Mouse (Mus musculus) cerebellum, adult 9-10 months (tissue): ENCODE data around the gene Nptx2.

Source experiments
- DNase-seq: peaks from one replicate; pipeline ENCODE4 v3.0.0; 2022

Nptx2 gene

GRCm38 (mm10) chr5:144545653-144546422 lies at the start of gene Nptx2:
Gene Nptx2, plus strand, starts transcription at chr5:144545902.
- DNase-seq: peak; percentile 11

- no peak for DNase-seq
These were observed 49.2 kb upstream of the Nptx2 start for GRCm38 (mm10) chr5:144496481-144496880.

- DNase-seq: no peak
These were observed 41.5 kb upstream of the Nptx2 start for GRCm38 (mm10) chr5:144504239-144504638.

DNA sequence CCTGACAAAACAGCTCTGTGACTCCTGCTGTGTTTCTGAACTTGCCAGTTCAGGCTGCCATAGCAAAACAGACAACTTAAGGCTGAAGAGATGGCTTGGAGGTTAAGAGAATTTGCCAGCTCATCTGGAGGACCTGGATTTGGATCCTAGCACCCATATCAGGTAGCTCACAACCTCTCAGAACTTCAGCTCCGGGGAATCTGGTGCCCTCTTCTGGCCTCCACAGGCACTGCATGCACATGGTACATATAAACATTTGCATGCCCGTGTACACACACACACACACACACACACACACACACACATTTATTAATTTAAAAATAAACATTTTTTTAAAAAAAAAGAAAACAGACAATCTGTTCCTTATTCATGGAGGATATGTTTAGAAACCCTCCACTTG lies 40.0 kb upstream of the Nptx2 start:
- no peak for DNase-seq

- DNase-seq: no peak
These were observed 39.5 kb upstream of the Nptx2 start for GRCm38 (mm10) chr5:144506156-144506555.

DNA sequence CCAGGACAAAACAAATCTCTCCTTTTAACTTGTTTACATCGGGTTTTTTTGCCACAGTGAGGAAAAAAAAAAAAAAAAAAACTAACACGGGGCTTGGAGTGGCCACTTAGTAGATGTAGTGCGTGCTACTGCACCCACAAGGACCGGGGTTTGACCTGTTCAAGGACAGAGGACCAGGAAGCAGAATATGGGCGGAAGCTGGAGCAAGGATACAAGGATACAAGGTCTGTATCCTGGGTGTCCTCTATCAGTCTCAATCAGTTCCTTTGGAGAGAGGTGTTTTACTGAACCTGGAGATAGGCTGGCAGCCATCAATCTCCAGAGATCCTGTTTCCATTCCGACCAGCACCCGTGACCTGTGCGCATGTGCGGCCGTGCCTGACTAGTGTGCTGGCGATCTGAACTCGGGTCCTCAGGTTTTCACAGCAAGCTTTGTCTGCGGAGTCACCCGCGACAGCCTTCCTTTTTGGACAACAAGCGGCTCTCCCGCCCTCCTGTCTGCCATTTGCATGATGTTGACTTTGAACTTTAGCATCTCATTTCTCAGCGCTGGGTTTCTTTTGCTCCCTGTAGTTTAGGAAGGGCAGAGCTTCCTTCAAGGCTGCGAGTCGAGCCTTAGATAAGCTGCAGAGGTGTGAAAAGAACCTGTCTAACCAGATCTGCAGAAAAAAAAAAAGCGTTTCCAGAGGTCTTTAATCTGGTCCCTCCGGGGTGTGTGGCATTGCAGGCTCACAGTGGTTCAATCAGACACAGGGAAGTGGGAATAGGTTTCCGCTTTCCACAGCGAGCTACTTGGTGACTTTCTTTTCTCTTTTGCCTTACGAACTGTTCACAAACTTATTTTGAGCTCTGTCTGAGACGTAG lies 38.8 kb upstream of the Nptx2 start:
- DNase-seq: no peak

DNA sequence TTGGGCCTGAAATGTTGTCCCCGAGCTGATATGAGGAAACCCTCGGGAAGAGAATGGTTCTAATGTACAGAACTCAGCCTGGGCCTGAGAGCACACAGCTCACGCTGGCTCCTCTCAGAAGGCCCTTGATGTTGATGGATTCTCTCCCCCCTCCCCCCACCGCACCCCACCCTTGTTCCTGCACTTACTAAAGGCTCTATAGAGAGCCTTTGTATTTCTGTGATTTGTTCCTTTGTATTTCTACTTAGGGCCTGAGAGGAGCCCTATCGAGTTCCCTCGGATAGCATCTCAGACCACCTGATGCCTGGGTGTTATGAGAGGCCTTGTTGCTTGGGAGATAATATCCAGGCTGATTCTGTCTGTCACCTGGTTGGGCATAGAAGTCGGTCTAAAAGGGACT lies 36.3 kb upstream of the Nptx2 start:
- no peak for DNase-seq

DNA sequence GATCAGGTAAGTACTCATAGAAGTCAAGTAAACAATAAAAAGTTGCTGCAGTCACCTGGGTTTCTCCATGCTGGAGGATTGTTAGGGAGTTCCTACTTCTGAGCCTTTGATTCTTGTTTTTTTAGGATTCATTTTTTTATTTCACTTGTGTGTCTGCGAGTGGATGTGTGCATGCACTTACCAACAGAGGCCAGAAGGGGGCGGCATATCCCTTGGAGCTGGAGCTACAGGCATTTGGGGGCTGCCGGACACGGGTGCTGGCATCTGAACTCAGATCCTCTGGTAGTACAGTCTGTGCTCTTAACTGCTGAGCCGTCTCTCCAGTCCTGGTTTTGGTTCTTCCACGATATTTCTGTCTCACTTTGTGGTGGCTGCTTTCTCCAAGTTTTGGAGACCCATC lies 31.0 kb upstream of the Nptx2 start:
- DNase-seq: no peak

DNA sequence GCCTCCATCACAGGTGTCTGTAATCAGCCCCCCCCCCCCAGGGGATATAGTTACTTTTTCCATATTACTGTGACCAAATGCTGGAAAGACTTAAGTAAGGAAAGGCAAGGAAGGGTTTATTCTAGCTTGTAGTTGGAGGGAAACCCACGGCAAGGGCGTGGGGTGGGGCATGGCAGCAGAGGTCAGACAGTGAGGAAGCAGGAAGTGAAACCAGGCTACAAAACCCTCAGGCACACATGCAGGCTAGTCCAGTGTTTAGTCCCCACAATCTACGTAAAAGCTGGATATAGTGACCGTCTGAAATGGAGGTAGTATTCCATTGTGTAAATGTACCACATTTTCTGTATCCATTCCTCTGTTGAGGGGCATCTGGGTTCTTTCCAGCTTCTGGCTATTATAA lies 30.5 kb upstream of the Nptx2 start:
- DNase-seq: no peak

DNA sequence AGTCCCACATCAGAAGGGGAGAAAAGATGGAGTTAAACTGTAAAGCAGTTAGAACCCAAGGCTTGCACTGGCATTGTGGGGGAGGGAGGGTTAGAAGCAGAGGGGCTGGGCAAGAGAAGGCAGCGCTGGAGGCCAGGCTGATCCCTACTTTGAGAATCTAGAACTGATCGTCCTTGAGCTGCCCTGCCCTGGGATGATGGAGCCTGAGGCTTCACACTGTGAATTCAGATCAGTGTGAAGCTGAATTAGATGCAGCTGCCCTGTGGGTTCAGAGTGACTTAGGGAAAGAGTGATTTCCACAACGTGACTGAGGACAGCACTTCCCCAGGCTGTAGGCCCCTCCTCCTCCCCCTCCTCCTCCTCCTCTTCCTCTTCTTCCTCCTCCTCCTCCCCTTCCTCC lies 25.6 kb upstream of the Nptx2 start:
- DNase-seq: no peak

- DNase-seq: no peak
These were observed 20.9 kb upstream of the Nptx2 start for GRCm38 (mm10) chr5:144524774-144525173.

DNA sequence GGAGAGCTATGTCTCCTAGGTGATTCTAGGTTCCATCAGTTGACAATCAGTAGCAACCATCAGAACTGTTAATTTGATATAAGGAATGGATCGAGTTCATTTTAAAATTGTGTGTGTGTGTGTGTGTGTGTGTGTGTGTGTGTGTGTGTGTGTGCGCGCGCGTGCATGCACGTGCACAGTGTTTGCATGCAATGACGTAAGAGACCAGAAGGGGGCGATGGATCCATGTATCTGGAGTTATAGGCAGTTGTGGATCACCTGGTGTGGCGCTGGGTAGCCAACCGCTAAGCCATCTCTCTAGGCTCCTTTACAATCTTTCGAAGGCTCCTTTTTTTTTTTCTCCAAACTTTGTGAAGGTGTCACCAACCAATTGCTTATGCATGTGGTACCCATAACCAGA lies 16.6 kb upstream of the Nptx2 start:
- DNase-seq: no peak

GRCm38 (mm10) chr5:144542711-144543308 lies 2.9 kb upstream of the Nptx2 start:
- no peak for DNase-seq

DNA sequence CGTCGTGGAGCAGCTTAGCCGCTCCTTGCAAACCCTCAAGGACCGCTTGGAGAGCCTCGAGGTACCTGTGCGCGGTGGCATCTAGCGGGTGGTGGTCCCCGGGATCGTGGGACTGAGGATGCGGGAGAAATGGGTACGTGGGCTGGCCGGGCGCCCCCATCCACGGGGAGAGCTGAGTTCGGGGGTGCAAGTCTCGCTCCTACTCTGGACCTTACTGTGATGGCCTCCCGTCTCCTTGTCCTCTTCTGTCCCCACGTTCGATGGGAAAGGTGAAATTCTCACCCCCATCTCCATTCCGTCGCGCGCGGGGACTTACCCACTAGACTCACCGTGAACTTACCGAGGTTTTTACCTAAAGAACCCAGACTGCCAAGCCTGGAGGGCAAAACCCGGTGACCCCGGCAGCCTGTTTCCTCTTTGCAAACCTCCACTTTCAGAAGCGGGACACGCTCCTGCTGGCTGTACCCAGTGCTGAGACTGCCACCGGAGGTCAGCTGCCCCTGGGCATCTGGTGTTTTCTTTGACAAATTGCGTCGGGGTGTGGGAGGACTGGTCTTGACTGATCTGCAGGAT lies 807 bp downstream of the Nptx2 start:
- DNase-seq: no peak

DNA sequence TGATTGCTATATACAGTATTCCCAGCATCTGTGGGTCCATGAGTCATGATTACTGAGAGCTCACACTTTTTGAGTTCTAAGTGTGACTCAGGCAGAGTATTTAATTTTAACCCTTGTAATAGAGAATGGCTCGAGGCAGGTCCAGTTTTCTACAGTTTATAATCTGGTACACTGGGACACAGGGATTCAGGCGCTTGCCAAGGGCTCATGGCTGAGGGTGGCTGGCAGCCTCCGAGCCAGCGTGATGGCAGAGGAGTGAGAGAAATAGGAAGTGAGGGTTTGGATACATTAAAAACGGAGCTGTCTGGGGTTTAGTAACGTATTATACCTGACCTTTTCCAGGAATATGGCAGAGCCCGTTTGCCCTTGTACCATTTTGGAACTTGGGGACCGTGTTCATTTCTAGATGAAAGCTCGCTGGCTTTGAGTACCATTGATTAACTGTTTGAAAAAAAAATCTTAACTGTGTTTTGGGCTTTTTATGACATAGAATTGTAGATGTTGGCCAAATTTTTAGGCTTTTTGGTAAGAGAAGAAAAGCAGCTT lies 1.7 kb downstream of the Nptx2 start:
- no peak for DNase-seq

DNA sequence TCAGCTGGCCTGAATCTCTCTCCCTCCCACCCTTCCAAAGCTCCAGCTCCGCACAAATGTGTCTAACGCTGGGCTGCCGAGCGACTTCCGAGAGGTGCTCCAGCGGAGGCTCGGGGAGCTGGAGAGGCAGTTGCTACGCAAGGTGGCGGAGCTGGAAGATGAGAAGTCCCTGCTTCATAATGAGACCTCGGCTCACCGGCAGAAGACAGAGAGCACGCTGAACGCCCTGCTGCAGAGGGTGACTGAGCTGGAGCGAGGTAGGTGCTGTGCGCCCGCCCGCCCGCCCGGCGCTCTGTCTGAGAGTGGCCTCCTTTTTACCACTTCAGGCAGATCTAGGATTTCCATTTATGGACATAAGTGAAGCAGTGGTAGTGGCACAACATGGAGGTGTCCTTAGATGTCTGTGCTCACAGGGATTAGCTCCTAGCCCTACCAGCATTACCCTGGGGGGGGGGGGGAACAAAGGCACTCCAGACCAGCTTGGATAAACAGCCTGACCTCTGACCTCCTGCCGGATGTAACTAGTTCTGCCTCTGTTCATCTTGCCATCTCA lies 2.5 kb downstream of the Nptx2 start:
- no peak for DNase-seq

DNA sequence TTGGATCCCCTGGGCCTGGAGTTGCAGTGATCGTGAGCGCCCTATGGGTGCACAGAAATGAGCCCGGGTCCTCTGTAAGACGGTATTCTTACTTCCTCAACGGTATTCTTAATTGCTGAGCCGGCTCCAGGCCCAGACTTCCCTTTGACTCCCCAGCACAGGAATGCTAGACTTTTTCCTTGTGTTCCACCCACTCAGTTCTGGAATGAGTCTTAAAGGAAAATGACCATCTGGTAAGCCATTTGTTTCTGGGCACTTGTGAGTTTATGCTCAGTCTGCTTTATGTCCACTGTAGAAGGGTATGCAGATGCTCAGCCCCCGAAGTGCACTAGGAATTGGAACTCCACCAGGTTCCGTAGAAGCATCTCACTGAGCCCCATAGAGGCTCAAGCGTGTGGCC lies 4.3 kb downstream of the Nptx2 start:
- DNase-seq: no peak

GRCm38 (mm10) chr5:144550622-144551137 lies 5.0 kb downstream of the Nptx2 start:
- DNase-seq: no peak

DNA sequence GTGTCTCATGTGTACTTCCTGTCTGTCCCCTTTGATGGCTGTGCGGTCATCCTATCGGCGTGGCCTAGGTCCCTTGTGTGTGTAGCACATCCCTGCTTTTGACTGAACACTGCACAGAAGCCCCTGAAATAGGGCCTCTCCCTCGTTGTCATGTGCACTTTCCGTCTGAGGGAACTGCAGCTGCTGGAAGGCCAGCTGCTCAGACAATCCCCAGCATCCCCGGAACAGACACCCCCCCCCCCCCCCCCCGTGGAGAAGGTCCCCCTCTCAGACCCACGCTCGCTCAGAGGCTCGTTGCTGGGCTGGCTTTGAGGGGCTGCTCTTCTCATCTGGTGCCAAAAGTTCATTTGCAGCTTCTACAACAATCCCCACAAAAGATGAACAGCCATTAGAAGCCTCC lies 11.0 kb downstream of the Nptx2 start:
- DNase-seq: no peak

GRCm38 (mm10) chr5:144557363-144557762 lies 11.7 kb downstream of the Nptx2 start:
- DNase-seq: no peak

GRCm38 (mm10) chr5:144558481-144558880 lies 12.8 kb downstream of the Nptx2 start:
- no peak for DNase-seq

DNA sequence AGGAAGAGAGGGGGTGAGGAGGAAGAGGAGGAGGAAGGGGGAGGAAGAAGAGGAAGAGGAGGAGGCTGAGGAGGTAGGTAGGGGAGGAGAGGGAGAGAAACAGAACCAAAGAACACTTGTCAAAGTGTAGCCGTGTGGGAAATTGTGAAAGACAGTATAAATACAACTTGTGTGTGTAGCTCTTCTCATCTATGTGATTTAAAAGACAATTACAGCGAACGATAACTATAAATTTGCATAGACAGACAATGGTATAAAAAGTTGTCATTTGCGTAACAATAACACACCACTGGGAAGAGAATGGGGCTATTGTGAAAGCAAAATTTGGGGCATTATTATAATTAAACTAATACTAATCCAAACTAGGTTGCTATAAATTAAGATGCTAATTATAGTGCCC lies 20.0 kb downstream of the Nptx2 start:
- DNase-seq: no peak

DNA sequence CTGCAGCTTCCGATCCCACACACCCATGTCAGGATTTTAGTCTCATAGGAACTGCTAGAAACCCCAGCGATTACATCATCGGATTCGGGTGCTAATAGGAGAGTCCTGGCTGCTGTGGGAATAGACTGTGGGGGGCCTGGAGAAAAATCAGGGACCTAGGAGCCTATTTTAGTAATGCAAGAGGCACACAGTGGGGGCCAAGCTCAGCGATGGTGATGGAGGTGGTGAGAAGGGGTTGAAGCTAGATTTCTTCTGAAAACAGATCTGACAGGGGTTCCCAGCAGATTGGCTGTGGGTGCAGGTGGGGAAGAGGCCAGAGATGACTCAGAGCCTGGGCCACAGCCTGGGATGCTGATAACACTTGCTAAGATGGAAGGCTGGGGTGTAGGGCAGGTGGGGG lies 39.4 kb downstream of the Nptx2 start:
- no peak for DNase-seq
